Mouse (Mus musculus) heart, adult 10 weeks (tissue): ENCODE measurements around the gene Gm49355. TPM values are rescaled to one million over a fixed set of nuclear protein-coding genes. Genes with fewer than 3 reads are reported as not detected.

Experiments used
- polyA plus RNA-seq: library from polyadenylated mRNA; stranded (reverse); fragments of 350-450 nt; fragmentation: Illumina TruSeq; extraction: RNeasy Lipid Tissue Mini Kit (QIAGEN cat#74804); gene quantifications from one replicate; pipeline ENCODE4 v1.2.3, GENCODE M21; 2014; ENCODE audit warnings: low read depth, low replicate concordance

Gm49355 gene
- 0.16 TPM for polyA plus RNA-seq

DNA sequence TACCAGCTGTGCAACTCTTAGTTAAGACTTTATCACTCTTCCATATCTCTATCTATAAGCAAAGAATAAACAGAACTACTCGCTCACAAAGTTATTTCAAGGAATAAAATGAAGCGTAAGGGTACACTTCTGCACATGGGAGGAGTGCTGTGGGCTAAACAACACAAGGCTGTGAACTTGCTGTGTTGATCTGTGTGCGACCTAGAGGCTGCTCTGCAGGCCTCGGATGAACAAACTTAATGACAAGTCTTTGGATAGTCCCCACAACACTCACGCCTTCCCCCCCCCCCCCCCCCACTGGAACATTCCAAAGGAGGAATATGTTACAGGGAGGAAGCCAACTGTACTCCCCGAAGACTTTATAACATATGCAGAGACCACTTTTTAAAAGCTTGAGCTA is at the start of gene Gm49355:
Gene Gm49355, plus strand, starts transcription at position 336 of the 400 bp plus-strand sequence.

DNA sequence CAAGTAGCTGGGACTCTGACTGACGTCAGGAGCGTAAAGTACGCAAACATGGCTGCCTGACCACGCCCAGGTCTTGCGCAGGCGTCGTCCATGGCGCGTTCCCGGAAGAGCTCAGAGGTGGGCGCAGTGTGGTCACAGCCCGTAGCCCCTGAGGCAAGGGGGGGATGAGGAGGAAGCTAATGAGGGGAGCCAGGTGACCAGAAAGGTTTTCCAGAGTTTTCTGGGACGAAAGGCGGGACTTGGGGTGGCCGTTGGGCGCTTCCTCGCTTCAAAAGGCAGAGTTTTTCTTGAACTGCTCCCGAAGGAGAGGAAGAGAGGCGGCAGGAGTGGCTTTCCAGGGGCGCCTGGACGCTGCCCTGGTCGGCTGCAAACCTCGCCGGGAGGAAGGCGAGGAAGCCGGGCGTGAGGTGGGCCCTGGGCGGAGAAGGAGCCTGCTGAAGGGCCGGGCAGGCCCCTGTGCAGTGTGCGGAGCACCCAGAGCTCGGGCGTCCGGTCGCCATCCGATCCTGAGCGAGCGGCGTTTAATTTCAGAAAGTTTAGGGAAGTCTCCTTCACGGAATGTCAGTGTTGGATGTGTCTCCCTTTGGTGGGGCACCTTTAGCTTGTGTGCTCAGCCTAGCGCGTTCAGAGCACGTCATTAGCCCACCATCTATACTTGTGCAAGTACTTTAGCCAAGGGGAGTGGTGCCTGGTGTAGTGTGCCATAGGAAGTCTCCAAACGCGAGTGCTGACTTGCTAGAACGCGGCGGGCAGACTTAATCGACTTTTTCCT is 551 bp downstream of the Gm49355 start, which contains the start of gene 3830406C13Rik:
Gene 3830406C13Rik, plus strand, starts transcription at position 33 of the 772 bp plus-strand sequence.

DNA sequence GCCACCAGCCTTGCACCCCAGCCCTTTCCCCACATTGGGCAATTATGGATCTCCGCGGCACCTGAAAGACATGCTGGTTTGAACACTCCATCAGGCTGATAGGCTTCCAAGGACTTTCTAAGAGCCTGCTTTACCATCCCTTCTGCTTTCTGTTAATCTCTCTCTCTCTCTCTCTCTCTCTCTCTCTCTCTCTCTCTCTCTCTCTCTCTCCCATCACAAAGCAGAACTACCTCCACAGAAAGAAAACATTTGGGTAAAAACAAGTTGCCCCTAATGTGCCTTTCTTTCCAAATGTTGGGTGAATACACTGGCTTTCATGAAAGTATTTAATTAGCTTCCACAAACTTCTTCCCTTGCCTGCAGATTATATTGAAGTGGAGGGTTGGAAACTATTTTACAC is 64.3 kb downstream of the Gm49355 start, which contains the start of gene Fezf2:
Gene Fezf2, minus strand, starts transcription at position 101 of the 400 bp plus-strand sequence.

Other genes starting within 250 kb of the Gm49355 start
- gene 3830406C13Rik, start 197 bp downstream of the Gm49355 start, polyA plus RNA-seq = 24.0 TPM
- gene Fezf2, start 64.2 kb downstream of the Gm49355 start, polyA plus RNA-seq = not detected